Mouse (Mus musculus): ENCODE measurements around the gene E2f1. TPM values are rescaled to one million over a fixed set of nuclear protein-coding genes. Genes with fewer than 3 reads are reported as not detected.

The E2f1 gene
- polyA plus RNA-seq, 1 experiment: 11.0 TPM

DNA sequence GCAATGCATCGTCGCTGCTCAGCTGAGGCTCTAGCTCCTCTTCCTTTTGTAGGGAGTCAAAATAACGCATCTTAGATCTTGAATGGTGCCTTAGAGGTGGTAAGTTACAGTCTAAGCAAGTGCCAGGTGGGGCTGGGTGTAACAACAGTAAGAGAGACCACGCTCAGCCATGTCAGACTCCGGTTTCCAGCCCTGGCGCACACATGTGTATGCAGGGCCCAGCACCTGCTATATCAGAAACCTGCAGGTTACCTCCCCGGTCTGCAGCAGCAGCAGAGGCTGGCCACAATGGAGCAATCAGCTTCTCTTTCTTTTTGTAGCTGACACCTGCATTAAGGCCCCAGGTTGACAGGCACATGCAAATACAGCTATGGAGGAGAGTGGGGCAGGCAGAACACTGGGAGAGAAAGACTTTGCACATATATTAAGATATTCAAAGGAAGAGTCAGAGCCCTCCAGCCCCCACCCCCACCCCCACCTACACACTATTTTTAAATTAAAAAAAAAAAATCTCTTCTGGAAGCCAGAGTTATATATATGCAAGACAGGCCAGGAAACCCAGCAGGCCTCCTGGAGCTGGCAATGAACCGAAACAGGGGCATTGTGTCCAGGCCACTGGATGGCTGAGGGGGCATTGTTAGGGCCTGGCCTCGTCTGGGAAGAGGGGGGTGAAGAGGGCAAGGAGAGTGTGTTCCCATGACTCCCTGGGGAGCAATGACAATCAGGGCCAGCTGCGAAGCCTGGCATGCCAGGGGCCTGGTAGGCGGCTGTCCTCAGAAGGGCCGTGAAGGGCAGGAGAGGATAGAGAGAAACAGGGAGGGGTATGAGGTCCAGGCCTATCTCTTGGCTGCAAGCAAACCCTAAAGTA lies 7.4 kb upstream of the E2f1 start:
- TF ChIP-seq MYOD1 (IDR thresholded peaks at IDR 0.05; ENCODE audit: control insufficient read depth in 1 of 3, insufficient read length in 2 of 3, low read depth in 2 of 3) (peak in 1 of 3 experiments; percentile 54), TCF3 (IDR thresholded peaks at IDR 0.05; ENCODE audit: insufficient read length, low read depth) (no peak), SRF (IDR thresholded peaks at IDR 0.05; ENCODE audit: control insufficient read depth, insufficient read length, low read depth) (no peak), E2F4 (IDR thresholded peaks at IDR 0.05; ENCODE audit: insufficient read depth) (no peak), TCF12 (IDR thresholded peaks at IDR 0.05; ENCODE audit: insufficient read depth, poor library complexity, severe bottlenecking) (no peak), USF1 (IDR thresholded peaks at IDR 0.05; ENCODE audit: low read depth) (no peak), REST (IDR thresholded peaks at IDR 0.05; ENCODE audit: insufficient read depth, insufficient read length) (no peak), MYOG (IDR thresholded peaks at IDR 0.05; ENCODE audit: control insufficient read depth in 1 of 3, insufficient read depth in 1 of 3, insufficient read length in 2 of 3, low read depth in 2 of 3) (peak in 1 of 3 experiments; percentile 40), POLR2AphosphoS2 (IDR thresholded peaks at IDR 0.05; ENCODE audit: insufficient read length, low read depth) (no peak), CEBPB (IDR thresholded peaks at IDR 0.05; ENCODE audit: insufficient read depth, poor library complexity, severe bottlenecking) (no peak), POLR2A (IDR thresholded peaks at IDR 0.05; ENCODE audit: insufficient read length, low read depth) (no peak), MAX (IDR thresholded peaks at IDR 0.05; ENCODE audit: low read depth) (no peak)
- H3K27me3 ChIP-seq (ENCODE audit: control insufficient read depth, insufficient read depth, insufficient read length): no peaks in the 10 kb centered on the region
- no peak overlapping the region for H3K4me2 ChIP-seq (ENCODE audit: low read depth)
- no peak overlapping the region for H3ac ChIP-seq (ENCODE audit: control insufficient read depth, insufficient read length)
- no peak overlapping the region for H3K4me3 ChIP-seq
- no peaks in the 10 kb centered on the region for H3K79me2 ChIP-seq (ENCODE audit: control insufficient read depth, insufficient read depth)
- H3K36me3 ChIP-seq (ENCODE audit: control insufficient read depth, insufficient read depth): no peaks in the 10 kb centered on the region

DNA sequence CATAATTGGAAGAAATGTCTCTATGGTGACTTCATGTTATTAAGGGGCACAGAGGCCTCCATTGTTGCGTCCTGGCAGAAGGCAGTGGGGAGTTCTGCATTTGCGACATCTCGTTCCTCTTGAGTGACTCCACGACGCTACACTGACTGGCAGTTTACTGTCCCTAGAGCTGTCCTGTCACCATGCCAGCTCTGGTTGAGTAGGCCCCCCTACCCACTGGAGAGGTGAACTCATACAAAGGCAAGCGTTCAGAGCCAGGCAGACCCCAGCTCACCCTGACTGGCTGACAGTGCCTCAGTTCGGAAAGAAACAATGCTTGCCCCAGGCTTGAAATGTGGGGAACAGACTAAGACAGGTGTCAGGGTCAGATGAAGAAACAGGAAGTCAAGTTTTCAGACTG lies 4.6 kb upstream of the E2f1 start:
- Histone ChIP-seq H3K36me3 (ENCODE audit: control insufficient read depth, insufficient read depth) (no peaks in the 10 kb centered on the region), H3ac (ENCODE audit: control insufficient read depth, insufficient read length) (no peak overlapping the region), H3K27me3 (ENCODE audit: control insufficient read depth, insufficient read depth, insufficient read length) (no peaks in the 10 kb centered on the region), H3K79me2 (ENCODE audit: control insufficient read depth, insufficient read depth) (no peaks in the 10 kb centered on the region), H3K4me3 (no peak overlapping the region), H3K4me2 (ENCODE audit: low read depth) (no peak overlapping the region)
- TF ChIP-seq TCF3 (IDR thresholded peaks at IDR 0.05; ENCODE audit: insufficient read length, low read depth) (no peak), SRF (IDR thresholded peaks at IDR 0.05; ENCODE audit: control insufficient read depth, insufficient read length, low read depth) (no peak), REST (IDR thresholded peaks at IDR 0.05; ENCODE audit: insufficient read depth, insufficient read length) (no peak), MYOD1 (IDR thresholded peaks at IDR 0.05; ENCODE audit: control insufficient read depth in 1 of 3, insufficient read length in 2 of 3, low read depth in 2 of 3) (no peak), USF1 (IDR thresholded peaks at IDR 0.05; ENCODE audit: low read depth) (no peak)

DNA sequence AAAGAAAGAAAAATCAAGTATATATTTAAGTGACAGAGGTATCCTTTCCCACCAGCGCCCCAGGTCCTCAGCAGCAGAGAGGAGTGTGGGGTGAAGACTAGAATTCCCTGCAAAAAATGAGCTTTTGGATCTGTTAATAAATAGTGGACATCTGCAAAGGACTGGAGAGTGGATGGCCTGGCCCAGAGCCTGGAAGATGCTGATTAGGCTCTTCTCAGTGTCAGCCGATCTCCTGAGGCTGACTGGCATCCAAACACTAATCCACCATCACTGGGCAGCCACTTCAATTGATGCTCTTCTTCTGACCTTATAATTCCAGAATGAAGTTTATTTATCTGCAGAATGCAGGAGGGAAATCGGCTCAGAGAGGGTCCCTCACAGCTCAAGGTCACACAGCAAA lies 3.3 kb upstream of the E2f1 start:
- peaks cover 5% of the 10 kb centered on the region for H3K79me2 ChIP-seq (ENCODE audit: control insufficient read depth, insufficient read depth)
- no peak overlapping the region for H3ac ChIP-seq (ENCODE audit: control insufficient read depth, insufficient read length)
- no peak for TF ChIP-seq E2F4 (IDR thresholded peaks at IDR 0.05; ENCODE audit: insufficient read depth)
- TF ChIP-seq POLR2AphosphoS2 (IDR thresholded peaks at IDR 0.05; ENCODE audit: insufficient read length, low read depth): no peak
- TF ChIP-seq POLR2A (IDR thresholded peaks at IDR 0.05; ENCODE audit: insufficient read length, low read depth): no peak
- no peak for TF ChIP-seq TCF3 (IDR thresholded peaks at IDR 0.05; ENCODE audit: insufficient read length, low read depth)
- no peak for TF ChIP-seq TCF12 (IDR thresholded peaks at IDR 0.05; ENCODE audit: insufficient read depth, poor library complexity, severe bottlenecking)
- no peak for TF ChIP-seq CEBPB (IDR thresholded peaks at IDR 0.05; ENCODE audit: insufficient read depth, poor library complexity, severe bottlenecking)
- no peak for TF ChIP-seq USF1 (IDR thresholded peaks at IDR 0.05; ENCODE audit: low read depth)
- no peak for TF ChIP-seq REST (IDR thresholded peaks at IDR 0.05; ENCODE audit: insufficient read depth, insufficient read length)
- TF ChIP-seq MYOG (IDR thresholded peaks at IDR 0.05; ENCODE audit: control insufficient read depth in 1 of 3, insufficient read depth in 1 of 3, insufficient read length in 2 of 3, low read depth in 2 of 3): no peak
- no peaks in the 10 kb centered on the region for H3K36me3 ChIP-seq (ENCODE audit: control insufficient read depth, insufficient read depth)
- no peak overlapping the region for H3K4me3 ChIP-seq
- no peaks in the 10 kb centered on the region for H3K27me3 ChIP-seq (ENCODE audit: control insufficient read depth, insufficient read depth, insufficient read length)
- no peak overlapping the region for H3K4me2 ChIP-seq (ENCODE audit: low read depth)

DNA sequence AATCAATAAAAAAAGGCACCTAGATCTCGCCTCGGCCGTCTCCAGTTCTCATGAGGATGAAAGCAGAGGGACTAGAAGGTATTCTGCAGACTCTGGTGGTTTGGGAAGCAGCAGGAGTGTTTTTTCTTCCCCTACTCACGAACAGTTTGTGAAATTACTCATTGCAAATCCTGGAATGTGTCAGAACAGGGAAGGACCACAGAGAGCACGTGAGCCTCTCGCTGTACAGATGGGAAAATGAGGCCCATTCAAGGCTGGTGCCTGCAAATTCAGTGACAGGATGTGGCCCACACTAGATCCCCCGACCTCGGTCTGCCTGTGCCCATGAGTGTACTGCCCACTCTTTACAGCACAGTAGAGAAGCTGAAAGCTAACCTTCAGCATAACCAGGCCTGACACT lies 2.3 kb upstream of the E2f1 start:
- no peak overlapping the region for H3K4me2 ChIP-seq (ENCODE audit: low read depth)
- H3ac ChIP-seq (ENCODE audit: control insufficient read depth, insufficient read length): no peak overlapping the region
- H3K36me3 ChIP-seq (ENCODE audit: control insufficient read depth, insufficient read depth): no peaks in the 10 kb centered on the region
- TF ChIP-seq MYOG (IDR thresholded peaks at IDR 0.05; ENCODE audit: control insufficient read depth in 1 of 3, insufficient read depth in 1 of 3, insufficient read length in 2 of 3, low read depth in 2 of 3) (no peak), TCF3 (IDR thresholded peaks at IDR 0.05; ENCODE audit: insufficient read length, low read depth) (no peak), USF1 (IDR thresholded peaks at IDR 0.05; ENCODE audit: low read depth) (no peak), E2F4 (IDR thresholded peaks at IDR 0.05; ENCODE audit: insufficient read depth) (no peak), SRF (IDR thresholded peaks at IDR 0.05; ENCODE audit: control insufficient read depth, insufficient read length, low read depth) (no peak), REST (IDR thresholded peaks at IDR 0.05; ENCODE audit: insufficient read depth, insufficient read length) (no peak), CEBPB (IDR thresholded peaks at IDR 0.05; ENCODE audit: insufficient read depth, poor library complexity, severe bottlenecking) (no peak), TCF12 (IDR thresholded peaks at IDR 0.05; ENCODE audit: insufficient read depth, poor library complexity, severe bottlenecking) (no peak), POLR2AphosphoS2 (IDR thresholded peaks at IDR 0.05; ENCODE audit: insufficient read length, low read depth) (no peak), POLR2A (IDR thresholded peaks at IDR 0.05; ENCODE audit: insufficient read length, low read depth) (no peak), MAX (IDR thresholded peaks at IDR 0.05; ENCODE audit: low read depth) (no peak), MYOD1 (IDR thresholded peaks at IDR 0.05; ENCODE audit: control insufficient read depth in 1 of 3, insufficient read length in 2 of 3, low read depth in 2 of 3) (no peak)
- no peak overlapping the region for H3K4me3 ChIP-seq
- peaks cover 15% of the 10 kb centered on the region for H3K79me2 ChIP-seq (ENCODE audit: control insufficient read depth, insufficient read depth)
- no peaks in the 10 kb centered on the region for H3K27me3 ChIP-seq (ENCODE audit: control insufficient read depth, insufficient read depth, insufficient read length)

All from myocyte (in vitro differentiated cells).